Mouse (Mus musculus) olfactory bulb, adult 2 months (tissue): ENCODE measurements at regions not wholly inside any gene's neighbourhood (a gene's known extent, or its start where the extent isn't known, plus 50 kb on each side); places are given as distances from the start of the nearest gene placed in this dataset.

ENCODE experiments used
- H3K27ac ChIP-seq: fragments of 200-500 bp; 2 replicates; pipeline ENCODE4 v1.5.1; 2012; ENCODE audit warnings: low read depth, low read length; ENCODE audit not compliant: insufficient read depth
- H3K4me1 ChIP-seq: fragments of 200-500 bp; 2 replicates; pipeline ENCODE4 v1.6.1; 2012; ENCODE audit warnings: low read length; ENCODE audit not compliant: control insufficient read depth, insufficient read depth
- H3K4me3 ChIP-seq: fragments of 200-500 bp; 2 replicates; pipeline ENCODE4 v1.5.1; 2012; ENCODE audit warnings: mild to moderate bottlenecking, low read depth, low read length, moderate library complexity; ENCODE audit not compliant: insufficient read depth
- CTCF ChIP-seq: fragments of 200-500 bp; IDR thresholded peaks from 2 replicates; pipeline ENCODE4 v1.5.1; 2012; ENCODE audit warnings: low read depth, mild to moderate bottlenecking, low read length, moderate library complexity; ENCODE audit not compliant: insufficient read depth
- POLR2A ChIP-seq: fragments of 200-500 bp; IDR thresholded peaks from 2 replicates; pipeline ENCODE4 v1.6.1; 2012; ENCODE audit warnings: mild to moderate bottlenecking, low read depth, low read length, moderate library complexity; ENCODE audit not compliant: insufficient read depth
- WGBS: fragments of 180-500 bp; shearing (Covaris S2); methylation state at CpG from one replicate; pipeline ENCODE4 v1.1.7; 2018; 5-methylcytosine and 5-hydroxymethylcytosine counted together

DNA sequence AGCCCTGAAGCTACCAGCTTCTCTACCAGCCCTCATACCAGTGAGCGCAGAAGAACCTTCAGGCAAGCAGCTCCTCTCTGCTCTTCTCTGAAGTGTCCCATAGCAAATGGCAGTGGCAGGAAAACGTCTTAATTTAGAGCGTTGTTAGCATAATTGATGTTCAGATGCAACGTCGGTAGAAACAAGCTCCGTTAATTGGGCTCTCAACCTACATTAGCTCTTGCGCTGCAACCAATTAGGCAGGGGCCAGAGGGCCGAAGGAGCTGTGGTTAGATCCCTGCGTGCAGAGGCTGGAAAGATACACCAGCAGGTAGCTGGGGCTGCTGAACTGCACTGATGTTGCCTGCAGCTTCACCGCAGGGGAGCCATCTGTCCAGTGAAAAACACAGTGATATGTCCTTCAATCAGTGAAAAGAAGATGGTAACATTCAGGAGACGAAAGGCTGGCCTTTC lies 145.6 kb downstream of the Gm45692 start:
- Histone ChIP-seq H3K4me3 (no peak overlapping the region), H3K4me1 (no peaks in the 10 kb centered on the region), H3K27ac (no peak overlapping the region)
- 48% methylated on average over 11 of the region's 11 CpGs for WGBS
- TF ChIP-seq POLR2A: no peak
- no peak for TF ChIP-seq CTCF

DNA sequence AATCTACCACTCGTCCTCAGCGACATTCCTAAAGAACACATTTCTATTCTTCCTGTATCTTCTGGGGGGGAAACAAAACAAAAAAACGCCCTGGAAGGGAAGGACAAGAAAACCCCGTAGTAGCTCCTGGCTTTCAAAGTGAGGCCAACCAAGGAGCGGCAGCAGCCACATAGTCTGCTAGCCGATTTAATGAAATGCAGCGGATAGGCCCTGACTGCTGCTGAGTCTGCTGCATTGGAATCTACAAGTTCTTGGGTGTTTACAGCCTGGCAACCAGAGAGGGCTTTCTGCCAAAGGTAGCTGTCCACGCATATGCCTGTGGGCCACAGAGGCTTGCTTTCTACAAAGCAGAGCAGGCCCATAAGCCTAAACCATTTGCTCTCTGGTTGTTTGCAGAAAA lies 146.0 kb downstream of the Gm45692 start:
- TF ChIP-seq POLR2A: no peak
- no peak for TF ChIP-seq CTCF
- 75% methylated on average over 8 of the region's 8 CpGs for WGBS
- H3K27ac ChIP-seq: no peak overlapping the region
- H3K4me3 ChIP-seq: no peak overlapping the region
- no peaks in the 10 kb centered on the region for H3K4me1 ChIP-seq

DNA sequence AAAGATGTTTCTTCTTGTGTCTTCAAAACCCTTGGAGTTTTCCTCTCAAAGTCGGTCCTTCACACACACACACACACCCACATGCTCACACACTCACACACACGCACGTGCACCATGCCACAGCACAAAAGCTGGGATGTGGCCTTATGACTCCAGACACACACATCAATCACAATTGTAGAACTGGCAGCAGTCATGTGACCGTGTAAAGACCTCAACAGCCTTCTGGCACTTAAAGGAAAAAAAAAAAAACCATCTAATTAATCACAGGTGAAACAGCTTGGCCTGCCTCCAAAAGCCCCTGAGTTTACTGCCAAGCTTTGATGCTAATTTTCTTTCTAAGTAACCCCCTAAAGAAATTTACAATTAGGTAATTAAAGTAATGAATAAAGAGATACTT lies 147.1 kb downstream of the Gm45692 start:
- no peak overlapping the region for H3K4me3 ChIP-seq
- no peak overlapping the region for H3K27ac ChIP-seq
- 60% methylated on average over 4 of the region's 4 CpGs for WGBS
- no peak for TF ChIP-seq CTCF
- TF ChIP-seq POLR2A: no peak
- no peaks in the 10 kb centered on the region for H3K4me1 ChIP-seq

DNA sequence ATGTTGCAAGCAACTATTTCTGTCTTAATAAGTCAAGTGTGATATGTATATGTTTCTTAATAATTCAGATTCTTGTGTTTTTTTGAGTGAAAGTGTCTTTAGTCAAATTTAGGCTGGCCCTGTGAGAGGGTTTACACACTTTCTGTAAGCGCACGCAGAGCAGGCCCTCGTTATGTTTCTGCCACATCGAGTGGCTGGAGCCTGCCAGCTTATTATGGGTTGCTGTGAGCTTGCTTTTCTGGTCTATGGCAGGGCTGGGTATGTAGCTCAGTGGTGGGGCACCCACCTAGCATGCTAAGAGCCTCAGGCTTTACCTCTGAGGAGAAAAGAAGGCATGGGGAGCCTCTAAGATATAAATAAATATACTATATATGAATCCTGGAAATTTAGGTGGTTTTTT lies 148.2 kb downstream of the Gm45692 start:
- H3K4me1 ChIP-seq: no peaks in the 10 kb centered on the region
- no peak for TF ChIP-seq CTCF
- no peak for TF ChIP-seq POLR2A
- WGBS: 84% methylated on average over 4 of the region's 4 CpGs

DNA sequence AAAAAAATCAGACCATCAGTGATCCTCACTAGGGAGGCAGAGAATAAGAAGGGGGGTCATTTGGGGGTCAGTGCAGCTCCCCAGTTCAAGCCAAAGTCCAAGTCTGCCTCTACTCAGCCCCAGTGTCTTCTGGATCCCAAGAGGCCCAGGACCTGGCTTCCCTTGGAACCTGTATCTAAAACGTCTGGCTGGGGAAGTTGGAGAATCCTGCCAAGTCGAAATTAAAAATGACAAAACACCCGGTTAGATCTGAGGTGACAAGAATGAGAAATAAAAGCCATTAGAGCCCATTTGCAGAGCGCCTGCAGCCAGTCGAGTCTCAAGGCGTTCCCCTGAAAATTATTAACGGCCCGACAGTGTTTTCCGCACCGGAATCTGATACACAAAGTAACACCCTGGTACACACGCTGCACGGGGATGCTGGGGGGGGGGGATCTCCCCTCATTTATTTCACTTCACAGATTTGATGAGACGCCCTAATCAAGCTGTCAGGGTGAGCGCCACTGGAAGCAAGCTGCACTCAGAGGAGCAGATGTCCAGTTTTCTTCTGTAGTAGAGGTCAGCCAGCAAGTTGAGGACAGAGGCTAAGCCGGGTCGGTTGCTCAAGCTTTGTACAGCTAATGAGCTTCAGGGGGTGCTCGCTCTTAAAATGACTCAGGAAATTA lies 149.5 kb downstream of the Gm45692 start:
- WGBS: 57% methylated on average over 17 of the region's 17 CpGs
- H3K4me1 ChIP-seq: peaks cover 6% of the 10 kb centered on the region
- no peak for TF ChIP-seq POLR2A
- no peak for TF ChIP-seq CTCF
- no peak overlapping the region for H3K4me3 ChIP-seq
- H3K27ac ChIP-seq: no peak overlapping the region

More for the DNA sequence above, 148.2 kb downstream of the Gm45692 start:
- no peak overlapping the region for H3K4me3 ChIP-seq
- no peak overlapping the region for H3K27ac ChIP-seq

DNA sequence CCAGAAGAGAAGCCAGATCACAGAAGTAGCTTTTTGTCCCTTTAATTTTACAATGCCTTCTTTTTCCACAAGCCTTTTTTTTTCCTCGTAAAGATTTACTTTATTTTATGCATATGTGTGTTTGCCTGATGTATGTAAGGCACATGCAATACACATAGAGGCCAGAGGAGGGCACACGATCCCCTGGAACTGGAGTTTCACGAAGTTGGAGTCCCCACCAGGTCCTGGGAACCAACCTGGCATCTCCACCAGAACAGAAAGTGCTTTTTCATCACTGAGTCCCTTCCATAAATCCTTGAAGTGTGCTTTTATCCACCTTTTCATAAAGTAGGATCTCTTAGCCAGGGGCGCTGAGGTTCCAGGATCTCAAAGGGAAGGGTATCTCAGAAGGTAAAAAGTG lies 152.8 kb downstream of the Gm45692 start:
- no peak overlapping the region for H3K4me3 ChIP-seq
- 55% methylated on average over 4 of the region's 4 CpGs for WGBS
- TF ChIP-seq CTCF: no peak
- no peak for TF ChIP-seq POLR2A
- peaks cover 6% of the 10 kb centered on the region for H3K4me1 ChIP-seq
- no peak overlapping the region for H3K27ac ChIP-seq

DNA sequence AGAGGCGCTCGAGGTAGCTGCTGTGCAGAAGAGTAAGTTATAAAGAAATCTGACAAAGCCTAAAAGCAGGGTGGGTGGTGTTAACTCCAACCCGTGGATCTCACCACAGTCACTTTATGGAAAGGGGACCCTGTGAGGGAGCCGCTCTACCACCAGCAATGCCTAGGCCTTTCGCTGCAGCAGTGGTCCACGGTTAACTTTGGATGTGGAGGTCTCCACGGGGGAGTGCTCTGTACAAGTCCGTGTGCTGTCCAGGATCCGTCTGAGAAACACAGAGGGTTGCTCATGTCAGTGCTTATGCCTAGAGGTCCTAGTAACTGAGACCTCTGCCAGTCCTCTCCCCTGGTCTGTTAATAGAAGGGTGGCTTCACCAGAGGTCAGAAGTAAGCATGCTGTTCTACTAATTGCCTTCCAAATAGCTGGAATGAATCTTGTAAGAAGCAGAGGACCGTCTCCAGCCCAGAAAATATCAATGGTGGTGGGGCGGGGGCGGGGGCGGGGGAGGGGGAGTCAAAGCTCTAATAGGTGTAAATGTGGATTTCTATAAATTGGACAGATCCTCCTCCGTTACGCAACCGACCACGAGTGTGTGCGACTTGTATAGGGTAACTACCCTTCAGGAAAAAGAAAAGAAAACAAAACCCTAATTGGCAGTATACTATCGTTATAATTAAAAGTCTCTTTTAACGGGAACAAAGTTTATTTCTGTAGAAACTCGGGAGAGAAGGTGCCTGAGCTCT lies 153.5 kb downstream of the Gm45692 start:
- TF ChIP-seq POLR2A (no peak), CTCF (no peak)
- H3K4me1 ChIP-seq: peaks cover 6% of the 10 kb centered on the region
- no peak overlapping the region for H3K27ac ChIP-seq
- H3K4me3 ChIP-seq: no peak overlapping the region
- 39% methylated on average over 21 of the region's 21 CpGs for WGBS

DNA sequence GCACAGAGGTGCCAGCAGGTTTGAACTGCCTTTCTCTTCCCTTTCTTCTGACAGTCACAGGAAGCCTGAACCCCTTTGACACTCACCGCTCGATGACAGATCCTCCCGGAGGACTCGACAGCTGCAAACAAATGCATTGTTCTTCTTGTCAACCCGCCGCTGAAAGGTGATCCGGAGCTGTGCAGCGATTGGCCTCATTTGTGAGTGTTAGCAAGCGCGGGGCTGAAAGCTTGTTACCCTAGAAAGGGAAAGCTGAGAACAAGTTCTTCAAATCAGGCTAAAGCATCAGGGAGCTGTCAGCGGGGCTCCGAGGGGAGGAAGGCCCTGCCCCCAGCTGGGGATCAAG lies 154.1 kb downstream of the Gm45692 start:
- Histone ChIP-seq H3K27ac (no peak overlapping the region), H3K4me1 (peaks cover 6% of the 10 kb centered on the region), H3K4me3 (no peak overlapping the region)
- TF ChIP-seq POLR2A (no peak), CTCF (no peak)
- WGBS: 17% methylated on average over 12 of the region's 12 CpGs

DNA sequence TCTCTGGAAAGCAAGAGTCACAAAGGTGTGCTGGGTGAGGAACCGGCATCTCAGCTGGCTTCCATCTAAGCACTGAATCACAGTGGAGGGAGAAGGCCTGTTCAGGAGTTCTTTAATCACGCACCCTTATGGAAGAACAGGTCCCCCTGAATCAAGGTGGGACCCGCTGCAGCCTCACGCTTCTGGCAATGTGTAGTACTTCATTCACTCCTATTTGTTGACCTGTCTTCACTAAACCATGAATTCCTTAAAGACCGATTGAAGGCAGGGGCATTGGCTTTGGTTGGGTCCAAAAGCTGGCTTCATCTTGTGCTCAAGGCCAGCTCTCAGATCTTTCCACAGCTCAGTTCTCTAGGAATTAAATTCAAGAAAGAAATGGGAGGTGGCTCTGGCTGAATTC lies 154.5 kb downstream of the Gm45692 start:
- no peak for TF ChIP-seq POLR2A
- no peak for TF ChIP-seq CTCF
- Histone ChIP-seq H3K4me3 (no peak overlapping the region), H3K4me1 (peaks cover 6% of the 10 kb centered on the region), H3K27ac (no peak overlapping the region)
- 85% methylated on average over 5 of the region's 5 CpGs for WGBS
